Mouse (Mus musculus): ENCODE results near the gene Atpif1. TPM values are rescaled to one million over a fixed set of nuclear protein-coding genes. Genes with fewer than 3 reads are reported as not detected.
"Not testable (repeated sequence)": the region's sequence is repeated elsewhere in the genome, so short reads cannot be mapped to it uniquely, and the experiment has no call there.

Gene Atpif1
- polyA plus RNA-seq, 1 experiment = 886 TPM

- H3K27ac ChIP-seq (ENCODE audit: control insufficient read depth, insufficient read depth, low read depth, low read length, poor library complexity) = no peak overlapping the region
- no peak overlapping the region for H3K4me3 ChIP-seq (replicated peaks; ENCODE audit: control insufficient read depth, low read depth, low read length)
- TF ChIP-seq POLR2A (IDR thresholded peaks at IDR 0.05; ENCODE audit: borderline replicate concordance, control insufficient read depth, low read depth, low read length) (no peak), CTCF (IDR thresholded peaks at IDR 0.05; ENCODE audit: control insufficient read depth, insufficient read depth, low read length) (no peak)
- H3K4me1 ChIP-seq (ENCODE audit: control insufficient read depth, insufficient read depth, low read length) = no peaks in the 10 kb centered on the region
- 81% methylated on average over 13 of the region's 13 CpGs for WGBS
Observed at GRCm38 (mm10) chr4:132482956-132483608, 50.4 kb downstream of the Atpif1 start.

GRCm38 (mm10) chr4:132482104-132482503 is 51.4 kb downstream of the Atpif1 start:
- H3K4me3 ChIP-seq (replicated peaks; ENCODE audit: control insufficient read depth, low read depth, low read length); H3K4me1 ChIP-seq (ENCODE audit: control insufficient read depth, insufficient read depth, low read length): not testable (repeated sequence)
- WGBS = 73% methylated on average over 3 of the region's 3 CpGs

More at GRCm38 (mm10) chr4:132482104-132482503, 51.4 kb downstream of the Atpif1 start:
- H3K27ac ChIP-seq (ENCODE audit: control insufficient read depth, insufficient read depth, low read depth, low read length, poor library complexity) = not testable (repeated sequence)

Other genes starting within 250 kb of the Atpif1 start
- gene Rab42, start 230.3 kb downstream of the Atpif1 start, polyA plus RNA-seq (2011; ENCODE audit: insufficient read depth, insufficient read length, low replicate concordance, missing spikeins) = not detected in 2 replicates
- gene Trnau1ap, start 204.1 kb downstream of the Atpif1 start, polyA plus RNA-seq (2011; ENCODE audit: insufficient read depth, insufficient read length, low replicate concordance, missing spikeins) = 32.1 and 40.3 TPM in 2 replicates
- 48.8 and 58.7 TPM in 2 replicates for gene Rcc1, start 180.1 kb downstream of the Atpif1 start, polyA plus RNA-seq (2011; ENCODE audit: insufficient read depth, insufficient read length, low replicate concordance, missing spikeins)
- gene Phactr4, start 111.2 kb downstream of the Atpif1 start, polyA plus RNA-seq (2011; ENCODE audit: insufficient read depth, insufficient read length, low replicate concordance, missing spikeins) = 10.9 and 21.5 TPM in 2 replicates
- gene Med18, start 69.7 kb downstream of the Atpif1 start, polyA plus RNA-seq (2011; ENCODE audit: insufficient read depth, insufficient read length, low replicate concordance, missing spikeins) = 9.5 and 19.3 TPM in 2 replicates
- 5.4 and 20.0 TPM in 2 replicates for gene Sesn2, start 23.2 kb downstream of the Atpif1 start, polyA plus RNA-seq (2011; ENCODE audit: insufficient read depth, insufficient read length, low replicate concordance, missing spikeins)
- 128 and 173 TPM in 2 replicates for gene Dnajc8, start 1.9 kb upstream of the Atpif1 start, polyA plus RNA-seq (2011; ENCODE audit: insufficient read depth, insufficient read length, low replicate concordance, missing spikeins)
- 3.2 and 6.7 TPM in 2 replicates for gene Ptafr, start 30.4 kb upstream of the Atpif1 start, polyA plus RNA-seq (2011; ENCODE audit: insufficient read depth, insufficient read length, low replicate concordance, missing spikeins)
- 15.3 and 22.5 TPM in 2 replicates for gene Eya3, start 105.3 kb upstream of the Atpif1 start, polyA plus RNA-seq (2011; ENCODE audit: insufficient read depth, insufficient read length, low replicate concordance, missing spikeins)
- 0.52 and 2.3 TPM in 2 replicates for gene Xkr8, start 198.9 kb upstream of the Atpif1 start, polyA plus RNA-seq (2011; ENCODE audit: insufficient read depth, insufficient read length, low replicate concordance, missing spikeins)
- gene Smpdl3b, start 223.6 kb upstream of the Atpif1 start, polyA plus RNA-seq (2011; ENCODE audit: insufficient read depth, insufficient read length, low replicate concordance, missing spikeins) = 1.7 TPM in 1 of 2 replicates, not detected in the other
- 52.3 and 67.6 TPM in 2 replicates for gene Rpa2, start 234.7 kb upstream of the Atpif1 start, polyA plus RNA-seq (2011; ENCODE audit: insufficient read depth, insufficient read length, low replicate concordance, missing spikeins)

Data from bone marrow, adult 2 months (tissue).